Mouse (Mus musculus): ENCODE measurements around the gene Wdfy1. TPM values are rescaled to one million over a fixed set of nuclear protein-coding genes. Genes with fewer than 3 reads are reported as not detected.
A peak's percentile ranks its signal among the peaks of the same experiment; 100 is the strongest.

Gene Wdfy1
- polyA plus RNA-seq (2014; fragmentation: Nextera tagmentation; extraction: Ambion mirVana): 26.3 and 38.8 TPM in 2 replicates

DNA sequence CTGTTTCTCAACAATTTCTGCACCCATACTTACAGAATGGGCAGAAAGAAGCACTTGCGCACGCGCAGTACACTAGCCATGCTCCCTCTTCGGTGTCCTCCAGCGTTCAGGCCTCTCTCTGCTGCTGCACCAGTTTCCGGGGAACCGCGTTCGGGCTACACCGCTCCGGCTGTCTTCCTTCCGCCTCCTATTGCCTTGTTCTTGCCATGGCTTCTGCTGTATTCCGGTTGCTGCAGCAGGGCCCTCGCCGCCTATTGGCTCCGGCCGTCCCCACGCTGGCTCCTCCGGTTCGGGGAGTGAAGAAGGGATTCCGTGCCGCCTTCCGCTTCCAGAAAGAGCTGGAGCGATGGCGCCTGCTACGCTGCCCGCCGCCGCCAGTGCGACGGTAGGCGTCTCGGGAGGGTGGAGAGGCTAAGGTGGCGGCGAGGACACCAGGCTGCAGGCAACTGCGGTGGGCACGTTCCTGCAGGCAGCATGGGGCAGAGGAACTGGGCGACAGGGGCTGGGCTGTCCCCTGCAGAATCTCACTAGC, at the start of gene Wdfy1, which contains the start of gene Mrpl44:
Wdfy1 (minus strand) TSS at position 217 of the 532 bp plus-strand sequence.
Mrpl44 (plus strand) TSS at position 92 of the 532 bp plus-strand sequence.
- Histone ChIP-seq H3K4me3 (ENCODE audit: low read length) (peak within 1 kb of the TSS; percentile 93), H3K9ac (ENCODE audit: low read depth, low read length) (peak within 1 kb of the TSS; percentile 86), H3K4me2 (replicated peaks; ENCODE audit: low read depth, low read length) (peak within 1 kb of the TSS; percentile 56), H3K9me3 (ENCODE audit: control insufficient read depth, low read length) (no peaks in the 10 kb centered on the region), H3K36me3 (ENCODE audit: control insufficient read depth, insufficient read depth, low read length) (peaks cover 33% of the 10 kb centered on the region), H3K27me3 (ENCODE audit: control insufficient read depth, insufficient read depth, low read length) (no peaks in the 10 kb centered on the region), H3K4me1 (ENCODE audit: control insufficient read depth, insufficient read depth, low read length) (0 out of 2 replicates have a peak, but pooled peaks cover 2% of the 10 kb centered on the region), H3K27ac (ENCODE audit: low read depth, low read length) (peak within 1 kb of the TSS; percentile 71)
- peak; percentile 100 for ATAC-seq (ENCODE audit: low FRiP score, low TSS enrichment)
- under 1% methylated on average over 38 of the region's 38 CpGs for WGBS

DNA sequence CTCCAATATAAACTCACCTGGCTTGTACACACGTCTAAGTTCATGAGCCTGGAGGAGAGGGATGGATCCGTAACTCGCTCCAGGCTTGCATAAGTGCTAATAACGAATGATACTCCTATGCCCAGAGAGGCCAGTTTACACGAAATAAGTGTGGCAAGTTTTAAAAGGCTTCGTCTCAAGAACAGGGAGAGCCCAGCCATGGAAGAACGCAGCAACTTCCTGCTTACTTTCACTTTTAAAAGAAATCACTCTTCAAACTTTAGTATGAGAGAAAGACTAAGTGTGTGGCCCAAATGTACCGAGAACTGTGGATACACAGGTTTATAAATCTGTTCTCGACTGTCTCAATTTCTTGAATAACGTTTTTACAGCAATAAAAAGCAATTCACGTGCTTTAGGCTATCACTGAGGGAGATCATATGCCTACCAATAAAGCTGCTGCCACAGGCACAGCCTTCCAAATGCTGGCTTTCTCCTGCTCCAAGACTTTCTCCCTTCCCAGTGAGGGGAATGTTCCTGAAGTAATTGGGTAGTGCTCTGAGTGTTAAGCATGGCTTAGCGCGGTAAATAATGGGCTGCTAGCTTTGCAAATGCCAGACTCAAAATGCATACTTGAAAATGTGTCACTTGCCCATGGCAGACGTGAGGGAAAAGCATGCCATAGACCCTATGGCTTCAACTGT, 48.1 kb upstream of the Wdfy1 start:
- Histone ChIP-seq H3K4me3 (ENCODE audit: low read length) (peak overlapping the region; percentile 2; the same call in 1 of the 2 replicates), H3K9me3 (ENCODE audit: control insufficient read depth, low read length) (no peaks in the 10 kb centered on the region), H3K27ac (ENCODE audit: low read depth, low read length) (peak overlapping the region; percentile 42; the same call in 1 of the 2 replicates), H3K27me3 (ENCODE audit: control insufficient read depth, insufficient read depth, low read length) (no peaks in the 10 kb centered on the region), H3K9ac (ENCODE audit: low read depth, low read length) (peak overlapping the region; percentile 23; the same call in 1 of the 2 replicates), H3K4me2 (replicated peaks; ENCODE audit: low read depth, low read length) (no peak overlapping the region; the same call in 1 of the 2 replicates), H3K4me1 (ENCODE audit: control insufficient read depth, insufficient read depth, low read length) (peaks cover 11% of the 10 kb centered on the region; the same call in 1 of the 2 replicates), H3K36me3 (ENCODE audit: control insufficient read depth, insufficient read depth, low read length) (no peaks in the 10 kb centered on the region)
- ATAC-seq (ENCODE audit: low FRiP score, low TSS enrichment): no peak
- WGBS: 49% methylated on average over 14 of the region's 14 CpGs

DNA sequence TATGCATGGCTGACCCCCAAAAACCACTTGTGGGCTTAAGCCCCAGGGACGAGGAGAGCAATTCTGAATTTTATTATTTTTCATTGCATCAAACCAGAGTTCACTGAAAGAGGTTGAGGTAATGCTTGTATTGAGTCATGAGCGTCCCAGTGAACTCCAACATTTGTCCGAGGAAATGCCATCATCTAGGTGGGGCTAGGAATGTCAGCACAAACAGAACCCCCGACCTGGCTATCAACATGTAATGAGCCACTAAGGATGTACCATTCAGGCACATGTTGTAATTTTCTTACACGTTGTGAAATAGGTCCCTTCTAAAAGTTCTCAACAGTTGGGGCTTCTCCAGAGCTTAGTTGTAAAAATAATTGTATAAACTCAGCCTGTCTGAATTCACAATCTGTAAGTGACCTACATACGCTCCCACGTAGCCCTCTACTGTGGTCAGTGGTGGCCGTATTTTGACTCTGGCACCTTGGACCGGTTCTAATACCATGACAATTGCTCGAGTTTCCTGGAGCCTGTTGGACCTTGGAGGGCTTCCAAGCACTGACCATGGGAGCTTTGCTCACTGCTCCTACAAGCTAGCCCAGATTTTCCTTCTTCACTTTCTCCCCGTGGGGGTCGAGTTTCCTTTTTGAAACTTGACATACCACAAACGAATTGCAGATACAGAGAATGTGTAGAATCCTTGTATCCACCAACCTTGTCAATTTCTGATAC, 47.0 kb upstream of the Wdfy1 start:
- no peak for ATAC-seq (ENCODE audit: low FRiP score, low TSS enrichment)
- WGBS: 51% methylated on average over 13 of the region's 13 CpGs
- Histone ChIP-seq H3K27ac (ENCODE audit: low read depth, low read length) (no peak overlapping the region; the same call in 1 of the 2 replicates), H3K9ac (ENCODE audit: low read depth, low read length) (no peak overlapping the region), H3K36me3 (ENCODE audit: control insufficient read depth, insufficient read depth, low read length) (no peaks in the 10 kb centered on the region), H3K4me1 (ENCODE audit: control insufficient read depth, insufficient read depth, low read length) (peaks cover 11% of the 10 kb centered on the region; the same call in 1 of the 2 replicates), H3K9me3 (ENCODE audit: control insufficient read depth, low read length) (no peaks in the 10 kb centered on the region), H3K4me3 (ENCODE audit: low read length) (no peak overlapping the region), H3K4me2 (replicated peaks; ENCODE audit: low read depth, low read length) (no peak overlapping the region), H3K27me3 (ENCODE audit: control insufficient read depth, insufficient read depth, low read length) (no peaks in the 10 kb centered on the region)

DNA sequence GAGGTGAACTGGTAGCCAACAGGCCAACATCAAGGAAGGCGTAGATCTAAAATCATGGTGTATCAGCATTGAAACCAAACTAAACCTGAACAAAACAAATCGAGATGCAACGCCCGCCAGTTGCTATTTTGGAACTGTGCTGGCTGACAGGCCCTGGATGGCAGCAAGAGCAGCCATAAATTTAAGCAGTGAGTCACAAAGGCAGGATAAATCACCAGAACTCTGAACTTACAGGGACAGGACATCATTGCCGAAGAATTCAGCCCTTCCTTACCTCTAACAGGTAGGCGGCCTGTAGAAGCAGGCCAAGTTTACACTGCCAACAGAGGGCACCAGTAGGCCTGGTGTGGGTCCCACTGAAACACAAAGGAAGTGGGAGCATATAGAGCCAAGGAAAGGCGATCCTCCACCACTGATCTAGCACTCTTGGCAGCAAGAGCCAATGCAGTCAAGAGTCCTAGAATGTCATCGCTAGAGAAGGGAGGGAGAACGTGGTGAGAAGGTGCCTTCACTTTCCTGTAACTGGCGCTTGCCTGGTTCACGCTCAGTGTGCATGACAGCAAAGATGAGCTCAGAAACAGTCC, 43.4 kb upstream of the Wdfy1 start:
- Histone ChIP-seq H3K9ac (ENCODE audit: low read depth, low read length) (no peak overlapping the region), H3K4me1 (ENCODE audit: control insufficient read depth, insufficient read depth, low read length) (0 out of 2 replicates have a peak, but pooled peaks cover 2% of the 10 kb centered on the region), H3K4me3 (ENCODE audit: low read length) (no peak overlapping the region), H3K27me3 (ENCODE audit: control insufficient read depth, insufficient read depth, low read length) (no peaks in the 10 kb centered on the region), H3K36me3 (ENCODE audit: control insufficient read depth, insufficient read depth, low read length) (no peaks in the 10 kb centered on the region), H3K4me2 (replicated peaks; ENCODE audit: low read depth, low read length) (no peak overlapping the region), H3K9me3 (ENCODE audit: control insufficient read depth, low read length) (no peaks in the 10 kb centered on the region), H3K27ac (ENCODE audit: low read depth, low read length) (no peak overlapping the region)
- no peak for ATAC-seq (ENCODE audit: low FRiP score, low TSS enrichment)
- 90% methylated on average over 11 of the region's 11 CpGs for WGBS

DNA sequence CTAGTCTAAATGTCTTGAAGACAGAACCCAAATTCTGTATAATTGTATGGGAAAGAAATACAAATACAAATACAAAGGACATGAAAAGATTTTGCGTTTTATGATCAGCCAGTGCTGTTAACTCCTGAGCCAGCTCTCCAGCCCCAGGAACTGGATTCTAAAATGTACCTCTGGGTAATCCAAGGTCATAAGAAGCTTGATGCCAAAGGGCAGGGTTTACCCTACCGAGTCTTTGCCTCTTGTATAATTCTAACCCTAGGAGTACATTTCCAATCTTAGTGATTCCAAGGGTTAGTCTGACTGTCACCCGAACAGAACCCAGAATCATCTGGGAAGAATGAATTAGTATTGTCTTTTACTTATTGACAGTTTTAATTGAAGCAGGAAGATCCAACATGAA, 39.5 kb upstream of the Wdfy1 start:
- H3K27ac ChIP-seq (ENCODE audit: low read depth, low read length): no peak overlapping the region
- no peak for ATAC-seq (ENCODE audit: low FRiP score, low TSS enrichment)
- H3K9ac ChIP-seq (ENCODE audit: low read depth, low read length): no peak overlapping the region
- WGBS: 88% methylated on average over 3 of the region's 3 CpGs
- no peak overlapping the region for H3K4me2 ChIP-seq (replicated peaks; ENCODE audit: low read depth, low read length)
- H3K27me3 ChIP-seq (ENCODE audit: control insufficient read depth, insufficient read depth, low read length): no peaks in the 10 kb centered on the region
- H3K36me3 ChIP-seq (ENCODE audit: control insufficient read depth, insufficient read depth, low read length): no peaks in the 10 kb centered on the region
- H3K4me3 ChIP-seq (ENCODE audit: low read length): no peak overlapping the region
- H3K9me3 ChIP-seq (ENCODE audit: control insufficient read depth, low read length): no peaks in the 10 kb centered on the region
- no peaks in the 10 kb centered on the region for H3K4me1 ChIP-seq (ENCODE audit: control insufficient read depth, insufficient read depth, low read length)

DNA sequence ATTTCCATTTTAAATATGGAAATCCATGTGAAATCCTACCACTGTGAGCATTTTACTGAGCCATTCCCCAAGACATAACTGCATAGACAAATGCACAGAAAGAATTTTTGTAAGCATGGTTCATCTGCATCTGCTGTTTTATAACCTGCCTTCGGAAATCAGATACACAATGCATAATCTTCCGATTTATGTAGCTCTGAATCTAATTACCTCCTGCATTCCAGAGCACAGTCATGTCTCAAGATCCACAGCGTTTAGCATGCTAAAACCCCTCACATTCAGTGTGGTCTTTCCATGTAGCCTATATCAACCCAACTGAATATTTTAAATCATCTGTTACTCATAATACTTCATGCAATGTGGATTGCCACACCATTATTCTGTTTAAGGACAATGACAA, 33.5 kb upstream of the Wdfy1 start:
- Histone ChIP-seq H3K9ac (ENCODE audit: low read depth, low read length) (no peak overlapping the region), H3K27ac (ENCODE audit: low read depth, low read length) (no peak overlapping the region), H3K4me1 (ENCODE audit: control insufficient read depth, insufficient read depth, low read length) (no peaks in the 10 kb centered on the region), H3K4me3 (ENCODE audit: low read length) (no peak overlapping the region), H3K4me2 (replicated peaks; ENCODE audit: low read depth, low read length) (no peak overlapping the region), H3K36me3 (ENCODE audit: control insufficient read depth, insufficient read depth, low read length) (no peaks in the 10 kb centered on the region), H3K9me3 (ENCODE audit: control insufficient read depth, low read length) (no peaks in the 10 kb centered on the region), H3K27me3 (ENCODE audit: control insufficient read depth, insufficient read depth, low read length) (no peaks in the 10 kb centered on the region)
- ATAC-seq (ENCODE audit: low FRiP score, low TSS enrichment): no peak
- 86% methylated on average over 3 of the region's 3 CpGs for WGBS

DNA sequence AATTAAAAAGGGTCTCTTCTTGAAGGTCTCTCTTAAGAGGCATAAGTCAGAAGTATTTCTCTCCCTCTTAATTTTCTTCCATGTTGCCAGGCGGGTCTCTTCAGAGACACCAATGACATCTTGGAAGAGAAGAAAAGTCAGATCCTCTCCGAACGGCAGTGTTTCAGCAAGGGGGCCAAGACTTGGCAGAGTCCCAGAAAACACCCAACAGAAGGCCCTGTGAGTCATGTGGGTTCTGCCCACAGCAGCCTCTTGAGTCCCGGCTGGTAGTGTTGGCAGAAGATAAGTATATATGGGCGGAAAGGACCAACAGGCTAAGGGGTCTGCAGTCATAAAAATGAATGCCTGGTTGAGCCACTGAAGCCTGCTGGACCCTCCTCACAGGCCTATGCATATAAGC, 30.9 kb upstream of the Wdfy1 start:
- Histone ChIP-seq H3K4me1 (ENCODE audit: control insufficient read depth, insufficient read depth, low read length) (no peaks in the 10 kb centered on the region), H3K36me3 (ENCODE audit: control insufficient read depth, insufficient read depth, low read length) (no peaks in the 10 kb centered on the region), H3K27me3 (ENCODE audit: control insufficient read depth, insufficient read depth, low read length) (no peaks in the 10 kb centered on the region), H3K9ac (ENCODE audit: low read depth, low read length) (no peak overlapping the region), H3K9me3 (ENCODE audit: control insufficient read depth, low read length) (no peaks in the 10 kb centered on the region), H3K27ac (ENCODE audit: low read depth, low read length) (no peak overlapping the region), H3K4me3 (ENCODE audit: low read length) (no peak overlapping the region), H3K4me2 (replicated peaks; ENCODE audit: low read depth, low read length) (no peak overlapping the region)
- no peak for ATAC-seq (ENCODE audit: low FRiP score, low TSS enrichment)
- 85% methylated on average over 5 of the region's 5 CpGs for whole genome bisulfite sequencing

DNA sequence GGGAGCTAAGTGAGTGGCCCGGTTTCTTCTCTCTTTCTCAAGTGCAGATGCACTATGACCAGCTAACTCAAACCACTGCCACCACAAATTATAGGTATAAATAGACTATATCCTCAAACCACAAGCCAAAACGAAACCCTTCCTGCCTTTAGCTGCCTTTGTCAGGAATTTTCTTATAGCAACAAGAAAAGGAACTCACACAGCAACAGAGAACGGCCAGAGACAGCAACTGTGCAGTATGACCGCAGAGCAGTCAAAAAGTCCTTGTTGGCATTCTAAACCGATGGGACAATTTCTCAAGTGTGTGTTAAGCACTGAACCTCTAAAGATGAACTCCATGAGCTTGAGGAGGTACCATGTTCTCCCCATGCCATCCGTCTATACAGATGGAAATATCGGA, 27.7 kb upstream of the Wdfy1 start:
- no peak for ATAC-seq (ENCODE audit: low FRiP score, low TSS enrichment)
- Histone ChIP-seq H3K9me3 (ENCODE audit: control insufficient read depth, low read length) (no peaks in the 10 kb centered on the region), H3K4me3 (ENCODE audit: low read length) (no peak overlapping the region), H3K27me3 (ENCODE audit: control insufficient read depth, insufficient read depth, low read length) (no peaks in the 10 kb centered on the region), H3K4me2 (replicated peaks; ENCODE audit: low read depth, low read length) (no peak overlapping the region), H3K9ac (ENCODE audit: low read depth, low read length) (no peak overlapping the region), H3K36me3 (ENCODE audit: control insufficient read depth, insufficient read depth, low read length) (no peaks in the 10 kb centered on the region), H3K4me1 (ENCODE audit: control insufficient read depth, insufficient read depth, low read length) (no peaks in the 10 kb centered on the region), H3K27ac (ENCODE audit: low read depth, low read length) (no peak overlapping the region)
- 91% methylated on average over 7 of the region's 7 CpGs for WGBS
